ENCODE assay signal across 28 mouse cellular contexts in genomic region chr17:81657828-81658227, GRCm38 (mm10).
DNase-seq lines count a peak whose midpoint lies in the region; ATAC-seq lines count a peak whose summit lies in the region.
"Had no signal": no experiment of that assay in that cellular context is flagged by ENCODE, and none has a peak within 500 bp of the region (broad histone marks: within the 10 kb centered on the region; RNA-seq: fewer than 3 reads in every experiment).

No protein-coding gene starts in this region.

- peaks cover 2% of the 10 kb centered on the region; the same call in 1 of the 2 replicates for H3K36me3 ChIP-seq in heart, embryonic 16.5 days (ENCODE audit: control insufficient read depth, insufficient read depth)
- H3K36me3 ChIP-seq: embryonic facial prominence, embryonic 13.5 days; embryonic facial prominence, embryonic 15.5 days; forebrain, embryonic 10.5 days; forebrain, embryonic 12.5 days; G1E had no signal

- 0 out of 2 replicates have a peak, but pooled peaks have one; percentile 41 for ATAC-seq in heart, embryonic 16.5 days (replicated peaks; ENCODE audit: extremely low read depth, insufficient read depth, low FRiP score)
- ATAC-seq in common myeloid progenitor, adult 5-6 weeks (replicated peaks; ENCODE audit: low read depth, poor library complexity, severe bottlenecking) = peak; percentile 85
- ATAC-seq in megakaryocyte, adult 5-6 weeks (ENCODE audit: poor library complexity, severe bottlenecking) = peak; percentile 90
- ATAC-seq: activated CD4-positive, CD25-positive, alpha-beta regulatory T cell, adult 4 months; CD4-positive, CD25-positive, alpha-beta regulatory T cell, adult 4 months; forebrain, embryonic 14.5 days; forebrain, embryonic 16.5 days; Patski had no signal

- H3K9ac ChIP-seq in heart, embryonic 16.5 days (ENCODE audit: low read length) = no peak overlapping the region
- H3K9ac ChIP-seq: embryonic facial prominence, embryonic 13.5 days; embryonic facial prominence, embryonic 15.5 days; forebrain, embryonic 12.5 days had no signal

- H3K9me3 ChIP-seq in heart, embryonic 16.5 days (replicated peaks; ENCODE audit: control insufficient read depth, low read length) = no peaks in the 10 kb centered on the region
- H3K9me3 ChIP-seq: embryonic facial prominence, embryonic 13.5 days; embryonic facial prominence, embryonic 15.5 days; forebrain, embryonic 10.5 days; forebrain, embryonic 12.5 days had no signal

- no peak overlapping the region for H3K4me3 ChIP-seq in heart, embryonic 16.5 days (ENCODE audit: low read length)
- H3K4me3 ChIP-seq: embryonic facial prominence, embryonic 13.5 days; embryonic facial prominence, embryonic 15.5 days; erythroblast, embryonic 14.5 days; forebrain, embryonic 10.5 days; forebrain, embryonic 12.5 days had no signal

- H3K27ac ChIP-seq in heart, embryonic 16.5 days (ENCODE audit: low read length) = no peak overlapping the region
- H3K27ac ChIP-seq: embryonic facial prominence, embryonic 13.5 days; embryonic facial prominence, embryonic 15.5 days; forebrain, embryonic 10.5 days; forebrain, embryonic 12.5 days had no signal

- H3K27me3 ChIP-seq in heart, embryonic 16.5 days (ENCODE audit: control insufficient read depth, insufficient read depth, low read length) = no peaks in the 10 kb centered on the region
- H3K27me3 ChIP-seq: CH12.LX; embryonic facial prominence, embryonic 13.5 days; embryonic facial prominence, embryonic 15.5 days; forebrain, embryonic 12.5 days; Patski had no signal

- H3K4me2 ChIP-seq in heart, embryonic 16.5 days (ENCODE audit: low read depth, low read length) = no peak overlapping the region
- H3K4me2 ChIP-seq: embryonic facial prominence, embryonic 13.5 days; embryonic facial prominence, embryonic 15.5 days; forebrain, embryonic 12.5 days had no signal

- H3K4me1 ChIP-seq in heart, embryonic 16.5 days (ENCODE audit: control insufficient read depth, insufficient read depth, low read length) = peaks cover 26% of the 10 kb centered on the region
- H3K4me1 ChIP-seq: embryonic facial prominence, embryonic 13.5 days; embryonic facial prominence, embryonic 15.5 days; forebrain, embryonic 10.5 days; forebrain, embryonic 12.5 days had no signal

- DNase-seq in heart, adult 18-20 months = no peak
- no peak for DNase-seq in thymus, adult 18-20 months
- no peak for DNase-seq in left cerebral cortex, adult 18-20 months (ENCODE audit: low spot score in 2 of 2)
- DNase-seq: adrenal gland, adult 8-10 months; adrenal gland, postnatal 14 days; adrenal gland, postnatal 36 days; B cell, adult 2 months; cerebellum, adult 11-12 months; cerebellum, adult 2 months; cerebellum, adult 9-10 months; cerebellum, postnatal 10 days; cerebellum, postnatal 25 days; embryo, embryonic 11 days had no signal

- WGBS in heart, embryonic 16.5 days = 42% methylated on average over 1 of the region's 1 CpGs
